Mouse (Mus musculus) bone marrow macrophage, adult 2 months (primary cell): ENCODE data around the gene Dock2.

ENCODE experiments used
- CTCF ChIP-seq: IDR thresholded peaks from 2 replicates; pipeline ENCODE4 v1.5.1; 2012; ENCODE audit warnings: low read depth, mild to moderate bottlenecking, low read length, moderate library complexity
- POLR2A ChIP-seq: IDR thresholded peaks from 2 replicates; pipeline ENCODE4 v1.6.1; 2012; ENCODE audit warnings: mild to moderate bottlenecking, low read depth, low read length, borderline replicate concordance

- no peak for TF ChIP-seq CTCF
- no peak for TF ChIP-seq POLR2A
Observed at GRCm38 (mm10) chr11:34207989-34208388, 575.7 kb downstream of the Dock2 start, which contains the start of gene Foxi1.
